Mouse (Mus musculus): ENCODE data around the gene Bpnt1. TPM values are rescaled to one million over a fixed set of nuclear protein-coding genes. Genes with fewer than 3 reads are reported as not detected.

The Bpnt1 gene
- total and polyA plus RNA-seq, 3 experiments, result 3.5 to 13.3 (median 6.1) TPM

DNA sequence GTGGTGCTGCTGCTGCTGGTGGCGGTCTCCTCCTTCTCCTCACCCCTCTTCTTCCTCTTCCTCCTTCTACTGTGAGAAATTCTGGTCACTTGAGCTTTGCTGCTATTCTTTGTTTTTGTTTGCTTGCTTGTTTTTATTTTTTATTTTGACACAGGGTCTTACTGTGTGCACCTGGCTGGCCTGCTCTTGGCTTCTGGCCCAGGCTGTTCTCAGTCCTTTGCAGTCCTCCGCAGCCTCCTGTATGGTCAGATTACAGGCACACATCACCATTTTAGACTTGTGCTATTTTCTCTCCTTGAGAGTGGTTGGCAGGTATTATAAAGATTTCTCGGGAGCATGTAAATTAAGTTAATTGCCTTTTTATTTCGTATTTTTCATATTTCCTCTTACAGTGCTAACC lies 2.2 kb downstream of the Bpnt1 start:
- Histone ChIP-seq H3K4me3 (ENCODE audit: low read depth, low read length) (no peak overlapping the region), H3K36me3 (replicated peaks) (peaks cover 13% of the 10 kb centered on the region), H3K9me3 (replicated peaks) (no peaks in the 10 kb centered on the region), H3K27me3 (ENCODE audit: insufficient read depth, low read length) (no peaks in the 10 kb centered on the region), H3K4me1 (ENCODE audit: insufficient read depth, low read depth, low read length) (peaks cover 44% of the 10 kb centered on the region)
- TF ChIP-seq TAL1 (conservative IDR thresholded peaks at IDR 0.05; ENCODE audit: low read depth, low read length) (no peak), CTCF (IDR thresholded peaks at IDR 0.05; ENCODE audit: low read depth, low read length) (no peak), GATA1 (IDR thresholded peaks at IDR 0.05; ENCODE audit: borderline replicate concordance, low read length) (no peak), GATA2 (IDR thresholded peaks at IDR 0.05; ENCODE audit: borderline replicate concordance, low read depth, low read length) (no peak), POLR2AphosphoS5 (IDR thresholded peaks at IDR 0.05; ENCODE audit: insufficient replicate concordance, low read depth, low read length) (no peak)
- no peak for DNase-seq (ENCODE audit: low spot score)
- ATAC-seq (ENCODE audit: extremely low read depth, insufficient number of reproducible peaks, low FRiP score, poor library complexity, severe bottlenecking), result no peak

DNA sequence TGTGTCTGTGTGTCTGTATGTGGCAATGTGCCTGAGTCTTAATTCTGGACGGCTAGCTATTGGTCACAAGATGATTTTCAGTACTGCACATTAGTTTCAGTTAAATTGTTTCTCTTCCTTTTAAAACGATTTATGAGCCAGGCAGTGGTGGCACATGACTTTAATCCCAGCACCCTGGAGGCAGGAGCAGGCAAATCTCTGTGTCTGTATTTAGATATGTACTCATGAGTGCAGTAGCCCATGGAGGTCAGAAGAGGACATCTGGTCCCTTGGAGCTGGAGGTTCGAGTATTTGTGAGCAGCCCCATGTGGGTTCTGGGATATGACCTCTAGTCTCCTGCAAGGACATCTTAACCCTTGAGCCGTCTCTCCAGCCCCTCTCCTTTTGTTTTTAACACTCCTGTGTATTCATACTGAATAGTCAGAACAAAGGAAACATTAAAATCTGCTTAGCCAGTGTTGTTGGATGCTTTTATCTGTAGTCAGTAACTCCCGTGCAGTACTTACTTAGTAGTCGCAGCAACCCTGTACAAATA lies 3.3 kb downstream of the Bpnt1 start:
- no peaks in the 10 kb centered on the region for H3K27me3 ChIP-seq (ENCODE audit: insufficient read depth, low read length)
- no peak overlapping the region for H3K4me3 ChIP-seq (ENCODE audit: low read depth, low read length)
- no peaks in the 10 kb centered on the region for H3K9me3 ChIP-seq (replicated peaks)
- no peak for TF ChIP-seq POLR2AphosphoS5 (IDR thresholded peaks at IDR 0.05; ENCODE audit: insufficient replicate concordance, low read depth, low read length)
- TF ChIP-seq GATA2 (IDR thresholded peaks at IDR 0.05; ENCODE audit: borderline replicate concordance, low read depth, low read length), result no peak
- TF ChIP-seq TAL1 (conservative IDR thresholded peaks at IDR 0.05; ENCODE audit: low read depth, low read length), result no peak
- no peak for TF ChIP-seq CTCF (IDR thresholded peaks at IDR 0.05; ENCODE audit: low read depth, low read length)
- TF ChIP-seq GATA1 (IDR thresholded peaks at IDR 0.05; ENCODE audit: borderline replicate concordance, low read length), result no peak
- H3K4me1 ChIP-seq (ENCODE audit: insufficient read depth, low read depth, low read length), result peaks cover 34% of the 10 kb centered on the region
- no peak for DNase-seq (ENCODE audit: low spot score)
- peaks cover 20% of the 10 kb centered on the region for H3K36me3 ChIP-seq (replicated peaks)
- no peak for ATAC-seq (ENCODE audit: extremely low read depth, insufficient number of reproducible peaks, low FRiP score, poor library complexity, severe bottlenecking)

DNA sequence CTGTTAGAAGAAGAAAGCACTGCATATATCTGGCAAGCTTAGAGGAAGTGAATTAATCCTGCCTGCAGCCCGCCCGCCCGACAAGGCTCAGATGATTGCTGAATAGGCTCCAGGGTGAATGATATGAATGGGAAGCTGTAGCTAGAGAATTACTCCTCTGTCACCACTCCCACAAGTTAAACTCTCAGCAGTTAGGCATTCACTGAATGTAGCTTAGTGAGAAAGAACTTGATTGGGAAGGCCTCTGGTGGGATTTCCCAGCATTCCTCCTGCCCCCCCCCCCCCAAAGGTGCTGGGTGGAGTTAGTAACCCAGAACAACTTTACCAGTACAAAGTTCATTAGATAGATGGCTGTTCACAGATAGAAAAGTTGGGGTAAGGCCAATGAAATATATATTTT lies 4.6 kb downstream of the Bpnt1 start:
- Histone ChIP-seq H3K4me1 (ENCODE audit: insufficient read depth, low read depth, low read length) (peaks cover 30% of the 10 kb centered on the region), H3K36me3 (replicated peaks) (peaks cover 28% of the 10 kb centered on the region), H3K4me3 (ENCODE audit: low read depth, low read length) (no peak overlapping the region), H3K9me3 (replicated peaks) (no peaks in the 10 kb centered on the region), H3K27me3 (ENCODE audit: insufficient read depth, low read length) (no peaks in the 10 kb centered on the region)
- DNase-seq (ENCODE audit: low spot score), result no peak
- no peak for ATAC-seq (ENCODE audit: extremely low read depth, insufficient number of reproducible peaks, low FRiP score, poor library complexity, severe bottlenecking)
- TF ChIP-seq GATA1 (IDR thresholded peaks at IDR 0.05; ENCODE audit: borderline replicate concordance, low read length) (no peak), POLR2AphosphoS5 (IDR thresholded peaks at IDR 0.05; ENCODE audit: insufficient replicate concordance, low read depth, low read length) (no peak), TAL1 (conservative IDR thresholded peaks at IDR 0.05; ENCODE audit: low read depth, low read length) (no peak), GATA2 (IDR thresholded peaks at IDR 0.05; ENCODE audit: borderline replicate concordance, low read depth, low read length) (no peak), CTCF (IDR thresholded peaks at IDR 0.05; ENCODE audit: low read depth, low read length) (no peak)

DNA sequence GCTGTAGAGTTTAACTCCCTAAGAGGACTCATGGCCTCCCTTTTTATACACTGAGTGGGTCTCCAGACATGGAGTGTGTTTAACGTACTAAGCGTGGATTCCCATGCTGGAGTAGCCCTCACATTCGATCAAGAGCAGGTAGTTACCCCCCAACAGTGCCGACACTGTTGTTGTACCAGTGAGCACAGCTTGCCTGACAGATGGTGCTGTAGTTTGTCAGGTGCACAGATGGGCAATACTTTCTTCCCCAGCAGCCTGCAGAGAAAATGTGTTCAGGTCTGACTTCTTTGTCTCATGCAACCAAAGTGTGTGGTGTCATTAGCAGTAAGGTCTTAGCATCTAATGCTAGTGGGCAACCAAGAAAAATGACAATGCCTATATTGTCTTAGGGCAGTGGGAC lies 10.5 kb downstream of the Bpnt1 start:
- no peak for TF ChIP-seq TAL1 (conservative IDR thresholded peaks at IDR 0.05; ENCODE audit: low read depth, low read length)
- no peak for TF ChIP-seq POLR2AphosphoS5 (IDR thresholded peaks at IDR 0.05; ENCODE audit: insufficient replicate concordance, low read depth, low read length)
- TF ChIP-seq GATA2 (IDR thresholded peaks at IDR 0.05; ENCODE audit: borderline replicate concordance, low read depth, low read length), result no peak
- TF ChIP-seq GATA1 (IDR thresholded peaks at IDR 0.05; ENCODE audit: borderline replicate concordance, low read length), result no peak
- TF ChIP-seq CTCF (IDR thresholded peaks at IDR 0.05; ENCODE audit: low read depth, low read length), result no peak
- H3K36me3 ChIP-seq (replicated peaks), result peaks cover 62% of the 10 kb centered on the region
- no peak for ATAC-seq (ENCODE audit: extremely low read depth, insufficient number of reproducible peaks, low FRiP score, poor library complexity, severe bottlenecking)
- H3K4me3 ChIP-seq (ENCODE audit: low read depth, low read length), result no peak overlapping the region
- H3K9me3 ChIP-seq (replicated peaks), result no peaks in the 10 kb centered on the region
- no peaks in the 10 kb centered on the region for H3K27me3 ChIP-seq (ENCODE audit: insufficient read depth, low read length)
- DNase-seq (ENCODE audit: low spot score), result no peak
- no peaks in the 10 kb centered on the region for H3K4me1 ChIP-seq (ENCODE audit: insufficient read depth, low read depth, low read length)

DNA sequence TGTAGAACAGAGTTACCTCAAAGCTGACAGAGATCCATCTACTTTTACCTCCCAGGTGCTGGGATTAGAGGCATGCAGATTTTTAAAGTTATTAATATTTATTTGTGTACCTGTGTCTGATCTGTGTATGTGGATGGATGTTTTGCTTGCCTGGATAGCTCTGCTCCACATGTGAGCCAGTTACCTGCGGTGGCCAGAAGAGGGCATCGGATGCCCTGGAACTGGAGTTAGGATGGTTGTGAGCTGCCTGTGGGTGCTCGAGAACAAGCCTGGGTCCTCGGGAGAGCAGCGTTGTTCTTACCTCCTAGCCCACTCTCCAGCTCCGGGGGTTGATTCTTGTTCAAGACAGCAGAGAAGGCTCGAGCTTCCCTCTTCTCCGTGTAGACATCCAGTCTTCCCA lies 11.5 kb downstream of the Bpnt1 start:
- Histone ChIP-seq H3K27me3 (ENCODE audit: insufficient read depth, low read length) (no peaks in the 10 kb centered on the region), H3K4me1 (ENCODE audit: insufficient read depth, low read depth, low read length) (no peaks in the 10 kb centered on the region), H3K36me3 (replicated peaks) (peaks cover 68% of the 10 kb centered on the region), H3K4me3 (ENCODE audit: low read depth, low read length) (no peak overlapping the region), H3K9me3 (replicated peaks) (no peaks in the 10 kb centered on the region)
- TF ChIP-seq GATA1 (IDR thresholded peaks at IDR 0.05; ENCODE audit: borderline replicate concordance, low read length) (no peak), POLR2AphosphoS5 (IDR thresholded peaks at IDR 0.05; ENCODE audit: insufficient replicate concordance, low read depth, low read length) (no peak), TAL1 (conservative IDR thresholded peaks at IDR 0.05; ENCODE audit: low read depth, low read length) (no peak), CTCF (IDR thresholded peaks at IDR 0.05; ENCODE audit: low read depth, low read length) (no peak), GATA2 (IDR thresholded peaks at IDR 0.05; ENCODE audit: borderline replicate concordance, low read depth, low read length) (no peak)
- ATAC-seq (ENCODE audit: extremely low read depth, insufficient number of reproducible peaks, low FRiP score, poor library complexity, severe bottlenecking) (no peak), DNase-seq (ENCODE audit: low spot score) (no peak)

DNA sequence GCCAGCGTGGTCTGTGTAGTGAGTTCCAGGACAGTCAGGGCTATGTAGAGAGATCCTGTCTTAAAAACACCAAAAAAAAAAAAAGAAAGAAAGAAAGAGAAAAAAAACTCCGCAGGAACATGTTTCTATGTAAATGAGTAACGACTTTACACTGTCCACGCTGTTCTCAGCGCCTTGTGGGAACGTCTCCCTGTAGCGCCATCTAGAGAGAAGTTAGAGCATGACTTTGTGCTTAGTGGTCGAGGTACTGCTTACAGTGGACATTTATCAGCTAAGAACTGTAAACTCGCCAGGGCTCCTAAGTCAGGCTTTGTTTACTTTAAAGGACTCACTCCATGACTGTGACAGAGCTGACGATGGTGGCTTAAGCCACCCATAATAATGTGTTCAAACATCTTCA lies 14.2 kb downstream of the Bpnt1 start:
- Histone ChIP-seq H3K36me3 (replicated peaks) (peaks cover 77% of the 10 kb centered on the region), H3K4me1 (ENCODE audit: insufficient read depth, low read depth, low read length) (no peaks in the 10 kb centered on the region), H3K9me3 (replicated peaks) (no peaks in the 10 kb centered on the region), H3K4me3 (ENCODE audit: low read depth, low read length) (no peak overlapping the region), H3K27me3 (ENCODE audit: insufficient read depth, low read length) (no peaks in the 10 kb centered on the region)
- no peak for ATAC-seq (ENCODE audit: extremely low read depth, insufficient number of reproducible peaks, low FRiP score, poor library complexity, severe bottlenecking)
- no peak for TF ChIP-seq POLR2AphosphoS5 (IDR thresholded peaks at IDR 0.05; ENCODE audit: insufficient replicate concordance, low read depth, low read length)
- TF ChIP-seq TAL1 (conservative IDR thresholded peaks at IDR 0.05; ENCODE audit: low read depth, low read length), result no peak
- no peak for TF ChIP-seq GATA1 (IDR thresholded peaks at IDR 0.05; ENCODE audit: borderline replicate concordance, low read length)
- TF ChIP-seq CTCF (IDR thresholded peaks at IDR 0.05; ENCODE audit: low read depth, low read length), result no peak
- TF ChIP-seq GATA2 (IDR thresholded peaks at IDR 0.05; ENCODE audit: borderline replicate concordance, low read depth, low read length), result no peak
- DNase-seq (ENCODE audit: low spot score), result no peak
